Mouse (Mus musculus) right cerebral cortex, postnatal 4 days (tissue): ENCODE results near the gene Ica1.

ENCODE experiments used
- DNase-seq: peaks from one replicate; pipeline ENCODE4 v3.0.0-alpha.2; 2022

Gene Ica1

DNA sequence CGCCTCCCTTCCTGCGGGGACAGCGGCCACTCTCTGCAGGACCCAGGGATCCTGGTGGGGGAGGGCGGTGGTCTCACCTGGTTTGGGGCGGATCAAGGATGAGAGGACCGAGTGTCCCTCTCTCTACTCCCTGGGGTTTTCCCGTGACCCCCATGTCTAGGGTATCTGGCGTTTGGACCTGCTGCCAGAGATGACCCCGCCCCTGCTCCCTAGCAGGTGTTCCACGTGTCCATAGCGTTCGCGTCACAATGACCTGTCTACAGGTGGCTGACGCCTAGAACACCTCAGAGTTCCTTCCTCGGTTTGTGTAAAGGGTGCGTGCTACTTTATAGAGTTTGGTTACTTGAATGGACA lies at the start of gene Ica1:
Ica1 (minus strand) TSS at position 193 of the 354 bp plus-strand sequence.
- no peak for DNase-seq

DNA sequence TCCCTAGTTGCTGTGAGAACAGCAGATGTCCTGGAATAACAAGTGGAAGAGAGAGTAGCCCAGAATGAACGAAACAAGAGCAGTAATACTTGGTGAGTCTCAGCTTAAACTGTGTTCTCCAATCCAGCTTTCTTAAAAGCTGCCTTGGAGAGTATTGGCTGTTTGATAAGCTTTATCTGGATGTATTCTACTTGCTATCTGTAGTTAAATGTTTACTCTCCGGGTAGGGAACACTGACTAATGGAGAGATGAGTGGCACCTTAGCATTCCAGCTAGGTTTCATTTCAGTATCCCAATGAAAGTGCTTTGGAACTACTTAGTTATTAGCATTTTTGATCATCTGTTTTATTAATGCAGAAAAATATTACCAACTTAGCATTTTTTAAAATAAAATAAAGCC lies 41.6 kb upstream of the Ica1 start:
- no peak for DNase-seq

DNA sequence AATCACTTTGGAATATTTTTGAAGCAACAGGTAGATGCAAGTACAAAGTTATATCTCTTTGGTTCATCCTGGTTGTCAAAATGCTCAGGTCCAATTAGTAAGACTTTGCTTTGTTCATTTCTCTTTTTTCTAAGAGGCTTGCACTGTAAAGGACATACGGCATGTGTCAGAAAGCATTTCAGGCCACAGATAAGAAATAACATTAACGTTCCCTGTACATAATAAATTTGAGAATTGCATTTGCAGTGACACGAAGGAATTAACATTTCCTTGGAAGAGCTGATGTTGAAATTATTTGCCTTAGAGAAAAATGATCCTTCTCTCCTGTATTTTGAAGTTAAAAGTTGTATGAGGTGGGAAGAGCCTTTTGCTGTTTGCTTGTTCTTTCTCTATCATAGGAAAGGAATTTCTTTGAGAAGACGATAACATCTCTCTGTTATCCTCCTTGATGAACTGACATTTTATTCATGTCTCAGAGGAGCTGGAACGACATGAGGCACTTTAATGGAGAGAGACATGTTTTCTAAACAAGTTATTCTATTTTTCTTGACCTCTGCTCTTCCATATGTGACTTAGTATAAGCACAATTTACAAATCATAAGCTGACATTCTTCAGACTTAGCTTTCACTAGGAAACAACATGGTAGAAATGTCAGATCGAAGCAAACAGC lies 36.2 kb upstream of the Ica1 start:
- no peak for DNase-seq

DNA sequence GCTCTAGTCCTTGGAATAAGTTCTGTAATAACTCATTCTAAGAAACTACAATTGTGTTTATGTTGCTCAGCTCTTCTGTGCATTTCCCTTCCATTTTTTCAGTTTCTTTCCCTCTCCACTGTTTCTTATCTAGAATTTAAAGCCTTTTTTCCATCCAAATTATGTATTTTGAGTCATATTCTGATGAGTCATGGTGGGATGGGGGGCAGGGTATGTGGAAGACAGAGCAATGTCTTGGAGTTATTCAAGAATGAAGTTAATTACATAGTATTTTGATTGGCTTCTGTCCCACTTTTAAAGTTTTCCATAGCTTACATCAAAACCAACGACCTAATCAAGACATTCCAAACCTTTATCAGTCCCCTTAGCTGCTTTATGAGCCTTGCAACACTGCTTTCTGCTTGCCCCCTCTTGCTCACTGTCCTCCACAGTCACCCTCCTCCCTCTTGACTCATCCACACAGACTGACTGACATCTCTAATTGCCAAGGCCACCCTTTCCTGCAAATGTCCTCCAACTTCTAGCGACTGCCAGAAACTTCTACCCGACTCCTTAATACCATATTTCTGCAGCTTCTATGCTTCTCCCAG lies 24.4 kb upstream of the Ica1 start:
- no peak for DNase-seq

DNA sequence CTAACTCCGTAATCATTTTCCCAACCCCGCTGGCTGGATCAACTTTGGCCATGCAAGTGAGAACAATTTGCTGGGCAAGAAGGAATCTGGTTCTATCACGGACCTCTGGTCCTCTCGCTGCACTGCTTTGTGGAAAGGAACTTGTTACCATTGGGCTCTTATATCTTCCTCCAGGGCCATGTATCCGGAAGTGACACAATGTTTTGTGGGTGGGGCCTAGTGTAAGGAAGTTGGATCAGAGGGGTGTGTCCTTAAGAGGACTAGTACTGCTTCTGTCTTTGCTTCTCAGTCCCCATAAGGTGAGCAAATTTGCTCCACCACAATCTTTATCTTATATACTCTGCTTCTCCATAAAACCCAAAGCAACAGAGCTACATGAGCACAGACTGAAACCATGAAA lies 14.1 kb upstream of the Ica1 start:
- no peak for DNase-seq

DNA sequence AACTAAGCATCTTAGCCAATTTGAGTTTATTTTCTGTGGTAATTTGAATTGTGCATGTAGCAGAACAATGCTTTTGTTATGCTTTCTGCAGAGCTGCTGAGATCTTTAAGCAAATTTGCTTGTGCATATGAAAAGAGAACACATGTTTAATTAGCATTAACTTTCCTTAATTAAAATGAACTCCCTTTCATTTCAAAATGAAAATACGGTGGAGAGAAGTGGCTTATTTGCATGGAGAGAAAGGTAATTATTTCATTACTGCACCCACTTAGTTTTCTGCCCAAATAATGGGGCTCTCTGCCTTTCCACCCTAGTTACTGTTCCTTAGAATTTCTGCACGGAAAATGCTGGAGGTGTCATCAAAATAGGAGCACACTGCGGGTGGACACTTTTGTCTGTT lies 13.5 kb upstream of the Ica1 start:
- no peak for DNase-seq

DNA sequence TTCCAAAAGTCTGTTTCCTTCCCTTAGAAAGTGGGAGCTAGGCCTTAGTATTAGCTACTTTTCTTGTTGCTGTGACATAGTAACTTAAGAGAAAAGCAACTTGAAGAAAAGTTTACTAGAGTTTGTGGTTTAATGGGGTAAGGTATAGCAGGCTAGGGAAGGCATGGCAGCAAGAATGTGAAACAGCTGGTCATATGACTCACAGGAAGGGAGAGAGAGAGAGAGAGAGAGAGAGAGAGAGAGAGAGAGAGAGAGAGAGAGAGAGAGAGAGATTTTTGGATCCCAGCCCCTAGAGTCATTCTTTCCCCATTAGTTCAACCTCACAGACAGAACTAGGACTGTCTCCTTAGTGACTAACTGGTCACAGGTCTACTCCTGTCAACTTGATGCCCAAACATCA lies 2.3 kb upstream of the Ica1 start:
- DNase-seq = no peak

DNA sequence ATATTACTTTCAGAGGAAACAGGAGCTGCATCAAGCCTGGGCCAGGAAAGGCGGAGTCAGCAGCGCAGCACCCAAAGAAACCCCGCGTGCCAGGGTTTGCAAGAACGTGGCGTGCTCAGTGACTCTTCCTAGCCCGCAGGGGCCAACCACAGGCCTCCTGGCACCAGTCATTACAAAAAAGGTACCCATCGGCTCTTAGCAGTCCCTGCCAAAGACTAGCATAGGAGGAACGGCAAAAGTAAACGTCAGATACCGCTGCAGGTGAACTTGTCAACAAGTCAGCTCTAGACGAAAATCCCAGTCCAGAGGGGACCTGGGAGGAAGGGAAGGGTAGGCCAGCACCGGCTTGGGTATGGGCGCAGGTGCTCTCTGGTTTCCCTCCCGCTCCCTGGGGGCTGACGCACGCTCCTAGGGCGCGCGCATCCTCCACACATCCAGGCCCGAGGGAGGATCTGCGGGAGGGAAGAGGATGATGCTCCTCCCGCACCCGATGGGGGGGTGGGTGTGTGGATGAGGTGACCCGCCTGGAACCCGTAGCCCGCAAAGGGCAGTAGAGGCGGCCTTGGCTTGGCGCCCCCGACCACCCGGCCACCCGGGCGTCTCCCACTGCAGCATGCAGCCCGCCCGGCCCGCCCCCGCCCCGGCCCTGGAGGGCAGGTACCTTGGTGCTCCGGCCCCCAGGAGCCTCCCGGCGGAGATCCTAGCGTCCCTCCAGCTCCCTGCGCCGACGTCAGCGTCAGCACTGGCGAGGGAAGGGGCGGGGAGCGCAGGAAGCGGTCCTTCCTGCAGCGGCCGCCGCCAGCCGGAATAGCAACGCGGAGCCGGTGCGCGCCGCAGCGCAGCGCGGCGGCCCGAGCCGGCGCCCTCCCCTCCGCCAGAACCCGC lies 635 bp downstream of the Ica1 start:
- DNase-seq = peak; percentile 74

DNA sequence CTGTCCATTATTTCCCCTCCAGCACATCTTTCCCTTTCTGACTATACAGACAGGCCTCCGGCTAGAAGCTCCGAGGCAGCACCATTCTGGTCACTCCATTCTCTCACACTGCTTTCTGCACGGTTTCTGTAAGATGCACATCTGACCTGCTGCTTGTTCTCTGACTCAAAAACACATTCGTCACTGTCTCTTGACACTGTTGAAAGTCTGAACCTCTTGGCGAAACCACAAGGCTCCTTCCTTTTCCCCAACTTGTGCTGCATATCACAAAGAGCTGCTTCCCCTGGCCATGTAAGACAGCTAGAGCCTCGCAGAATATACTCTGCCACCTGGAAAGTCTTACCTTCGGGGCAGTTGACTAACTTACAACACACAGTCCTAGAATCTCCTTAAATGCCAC lies 6.7 kb downstream of the Ica1 start:
- no peak for DNase-seq

DNA sequence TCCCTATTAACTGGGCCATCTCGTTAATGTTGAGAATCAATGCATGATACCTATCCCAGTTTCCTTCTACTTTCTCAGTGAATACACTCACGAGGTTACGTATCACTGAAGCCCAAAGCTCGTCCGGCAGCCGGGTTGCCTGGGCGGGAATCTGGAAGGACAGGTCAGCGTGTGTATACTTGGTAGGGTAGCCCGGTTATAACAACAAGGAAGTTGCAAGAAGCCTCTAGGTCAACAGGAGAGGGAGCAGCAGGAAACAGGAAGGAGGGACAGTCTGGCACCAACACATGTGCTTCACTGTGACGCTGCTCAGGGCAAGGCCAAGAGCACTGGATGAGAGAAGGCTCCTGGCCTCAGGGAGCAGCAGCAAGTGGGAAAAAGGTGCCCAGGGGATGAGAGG lies 7.9 kb downstream of the Ica1 start:
- DNase-seq = no peak

DNA sequence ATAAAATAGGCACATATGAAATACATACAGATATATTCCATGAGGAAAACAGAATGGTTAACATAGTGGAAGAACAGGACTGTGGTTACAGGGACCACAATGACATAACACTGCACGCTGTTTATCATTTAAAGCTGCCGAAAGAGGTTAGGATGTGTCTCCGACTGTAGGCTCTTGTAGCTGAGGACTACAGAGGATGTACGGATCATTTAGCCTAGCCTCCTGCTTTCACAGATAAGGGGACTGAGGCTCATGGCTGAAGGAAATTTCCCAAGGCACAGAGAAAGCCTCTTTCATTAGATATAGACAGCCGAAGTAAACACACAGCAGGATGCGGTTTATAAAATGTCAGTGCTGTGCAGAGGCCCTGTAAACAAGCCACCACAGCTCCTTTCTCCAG lies 8.5 kb downstream of the Ica1 start:
- DNase-seq = no peak

DNA sequence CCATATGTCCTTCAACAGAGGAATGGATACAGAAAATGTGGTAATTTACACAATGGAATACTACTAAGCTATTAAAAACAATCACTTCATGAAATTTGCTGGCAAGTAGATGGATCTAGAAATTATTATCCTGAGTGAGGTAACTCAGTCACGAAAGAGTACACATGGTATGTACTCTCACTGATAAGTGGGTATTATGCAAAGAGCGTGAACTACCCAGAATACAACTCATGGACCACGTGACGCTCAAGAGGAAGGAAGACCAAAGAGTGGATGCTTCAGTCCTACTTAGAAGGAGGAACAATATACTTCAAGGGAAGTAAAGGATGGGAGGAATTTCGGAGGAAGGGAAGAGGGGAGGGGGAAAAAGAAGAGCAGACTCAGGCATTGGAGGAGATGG lies 11.6 kb downstream of the Ica1 start:
- DNase-seq = no peak

DNA sequence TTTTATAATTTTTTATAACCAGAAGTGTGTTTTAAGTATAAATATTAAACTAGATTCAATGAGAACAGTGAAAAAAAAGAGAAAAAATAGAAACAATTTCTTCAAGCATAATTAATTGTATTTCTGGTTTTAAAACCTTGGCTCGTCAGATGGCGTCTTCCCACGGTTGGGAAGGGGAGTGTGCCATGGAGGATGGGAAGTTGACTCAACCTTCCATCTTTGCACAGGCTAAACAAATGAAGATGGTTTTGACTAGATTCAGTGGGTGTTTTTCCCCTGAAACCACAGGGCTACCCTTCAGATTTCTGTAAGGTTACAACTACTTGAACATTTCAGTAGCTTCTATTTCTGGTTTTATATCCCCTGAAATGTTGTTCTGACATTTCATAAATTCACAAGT lies 12.5 kb downstream of the Ica1 start:
- DNase-seq = no peak

DNA sequence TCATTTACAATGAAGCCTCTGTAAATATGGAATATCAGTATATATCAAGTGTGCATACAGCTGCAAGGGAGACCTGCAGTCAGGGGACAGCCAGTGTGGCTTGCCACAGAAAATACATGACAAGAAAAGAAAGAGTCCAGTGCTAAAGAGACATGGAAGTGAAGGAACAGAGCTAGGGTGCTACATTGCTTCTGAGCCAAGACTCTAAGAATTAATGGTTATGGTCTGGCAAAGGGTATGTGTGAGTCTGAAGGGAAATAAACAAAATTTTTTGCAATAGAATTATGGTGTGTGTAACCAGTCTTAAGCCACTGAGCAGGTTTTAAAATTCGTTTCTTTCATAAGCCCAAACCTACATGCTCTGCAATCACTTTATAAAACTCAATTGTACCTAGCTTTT lies 13.2 kb downstream of the Ica1 start:
- DNase-seq = no peak

DNA sequence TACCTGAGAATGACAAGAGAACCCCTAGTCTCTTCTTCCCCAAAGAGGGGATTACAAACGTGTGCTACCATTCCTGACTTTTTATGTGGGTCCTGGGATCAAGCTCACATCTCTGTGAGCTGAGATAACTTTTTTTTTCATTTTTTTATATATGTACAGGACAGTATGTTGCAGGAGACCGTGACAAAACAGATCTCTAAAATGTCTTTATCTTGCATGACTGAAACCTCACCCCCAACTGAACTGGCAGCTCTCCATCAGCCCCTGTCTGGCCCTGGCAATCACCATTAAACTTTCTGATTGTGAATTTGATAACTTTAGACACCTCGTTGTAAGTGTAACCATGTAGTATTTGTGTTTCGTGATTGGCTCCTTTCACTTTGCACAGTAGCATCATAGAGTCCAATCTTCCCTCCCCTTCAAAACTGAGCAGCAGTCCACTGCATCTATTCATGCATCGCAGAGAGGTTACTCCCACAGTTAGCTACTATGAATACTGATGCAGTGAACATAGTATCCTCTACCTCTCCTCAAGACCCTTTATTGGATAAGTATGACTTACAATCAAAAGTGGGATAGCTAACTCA lies 17.5 kb downstream of the Ica1 start:
- DNase-seq = no peak

DNA sequence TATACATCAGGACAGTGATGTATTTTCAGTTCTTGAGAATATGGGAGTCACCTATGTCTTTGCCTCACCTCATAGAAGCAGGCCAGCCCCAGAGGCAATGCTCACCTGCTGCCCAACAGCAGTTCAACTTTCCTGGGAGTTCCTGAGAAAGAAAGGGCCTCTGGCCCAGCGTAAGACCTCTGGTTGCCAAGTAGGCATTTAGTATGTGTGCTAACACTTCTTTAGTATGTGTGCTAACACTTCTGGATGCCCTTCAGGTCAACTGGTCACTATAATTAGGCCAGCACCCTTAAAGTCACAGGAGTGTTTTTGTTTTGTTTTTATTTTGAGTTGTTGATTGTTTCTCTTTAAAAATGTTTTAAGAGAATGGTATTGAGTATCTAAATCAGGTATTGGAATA lies 18.4 kb downstream of the Ica1 start:
- DNase-seq = no peak

DNA sequence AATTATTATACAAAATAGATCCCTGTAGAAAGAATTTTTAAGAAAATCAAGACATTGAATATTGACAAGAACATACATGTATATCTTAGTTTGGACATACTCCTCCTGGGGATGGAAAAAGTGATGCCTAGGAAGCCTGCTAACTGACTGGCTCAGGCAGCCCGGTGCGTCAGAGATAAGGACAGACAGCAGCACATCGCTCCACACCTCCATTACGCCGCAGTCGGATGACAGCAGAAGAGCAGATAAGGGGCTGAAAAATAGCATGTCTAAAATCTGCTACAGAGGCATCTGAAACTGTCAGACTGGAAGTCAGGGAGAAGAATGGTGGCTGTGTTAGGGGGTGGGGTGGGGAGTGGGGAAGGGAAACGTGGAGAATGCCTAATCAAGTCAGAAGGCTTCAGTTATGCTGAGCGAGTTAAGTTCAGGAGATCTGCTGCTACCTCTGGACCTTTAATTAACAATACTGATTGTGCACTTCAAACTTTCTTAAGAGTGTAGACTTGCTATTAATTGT lies 22.5 kb downstream of the Ica1 start:
- DNase-seq = no peak

DNA sequence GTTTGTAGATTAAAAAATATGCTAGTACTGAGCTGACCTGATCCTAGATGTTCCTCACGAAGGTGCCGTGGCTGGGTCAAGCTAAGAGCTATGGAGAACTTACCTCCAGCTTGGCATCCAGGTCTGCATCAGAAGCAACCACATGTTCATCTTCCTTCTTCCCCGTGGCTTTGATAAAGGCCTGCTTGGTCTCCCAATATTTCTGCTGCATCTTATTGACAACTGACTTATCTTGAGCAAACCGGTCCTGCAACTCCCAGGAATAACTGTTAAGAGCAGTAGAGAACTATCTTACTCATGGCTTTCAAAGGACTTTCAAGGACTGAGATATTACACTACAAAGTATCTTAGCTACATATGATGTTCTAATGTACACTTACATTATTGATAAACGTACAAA lies 23.8 kb downstream of the Ica1 start:
- no peak for DNase-seq

DNA sequence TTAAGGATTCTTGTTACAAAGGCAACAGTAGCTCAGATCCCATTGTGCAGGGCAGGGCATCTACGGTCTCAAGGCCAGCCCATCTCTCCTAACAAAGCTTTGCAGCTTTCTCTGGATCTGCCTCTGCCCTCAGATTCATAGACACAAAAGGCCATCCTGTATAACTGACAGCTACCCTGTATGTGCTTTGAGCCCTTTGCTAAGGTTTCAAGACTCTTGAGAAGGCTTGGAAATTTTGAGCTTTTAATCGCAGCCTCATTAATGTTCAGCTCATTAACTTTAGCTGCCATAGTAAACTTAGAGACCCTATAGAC lies 24.6 kb downstream of the Ica1 start:
- DNase-seq = no peak

DNA sequence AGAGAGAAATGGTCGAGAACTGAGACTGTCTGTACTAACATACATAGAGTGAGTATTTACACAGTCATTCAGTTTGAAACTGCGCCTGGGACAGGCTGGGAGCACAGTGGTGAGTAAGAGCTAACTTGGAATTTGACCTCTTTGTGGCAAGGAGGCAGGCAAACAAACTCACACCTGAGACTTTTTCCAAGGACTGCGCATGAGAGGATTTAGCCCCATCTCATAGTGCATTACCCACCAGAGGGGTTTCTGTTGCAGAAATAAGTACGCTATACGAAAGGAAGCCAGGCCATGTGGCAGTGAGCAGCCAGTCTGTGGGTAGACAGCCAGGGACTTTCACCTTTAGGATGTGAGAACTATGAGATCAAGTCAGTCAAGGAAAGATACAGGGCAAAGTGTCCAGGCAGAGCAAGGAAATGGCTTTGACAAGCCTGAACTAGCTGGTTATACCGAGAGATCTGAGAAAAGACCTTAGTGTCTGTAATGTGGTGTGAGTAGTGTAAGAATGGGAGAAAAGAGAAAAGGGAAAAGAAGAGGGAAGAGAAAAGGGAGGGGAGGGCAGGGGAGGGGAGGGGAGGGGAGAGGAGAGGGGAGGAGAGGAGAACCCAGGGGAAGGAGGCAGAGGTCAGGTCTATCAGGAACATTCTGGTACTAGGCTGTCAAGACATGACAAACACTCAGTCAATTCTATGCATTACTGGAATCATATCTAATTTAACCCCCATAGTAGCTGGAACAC lies 25.1 kb downstream of the Ica1 start:
- no peak for DNase-seq

DNA sequence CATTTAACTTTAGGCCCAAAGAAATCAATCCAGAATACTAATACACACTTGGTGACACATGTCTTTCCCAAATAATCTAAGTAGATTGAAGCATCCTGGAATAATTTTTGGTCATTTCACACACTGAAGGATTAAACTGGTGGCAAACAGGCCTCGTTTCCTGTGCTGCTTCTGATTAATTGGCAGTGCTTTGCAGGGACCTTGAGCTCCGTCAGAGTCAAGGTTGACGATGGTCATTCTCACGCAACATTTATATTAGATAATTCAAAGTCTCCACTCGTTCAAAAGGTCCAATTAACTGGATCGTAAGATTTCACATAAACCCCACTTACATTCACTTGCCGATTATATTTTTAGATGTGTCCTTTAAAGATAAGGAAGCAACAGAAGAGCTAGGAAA lies 33.4 kb downstream of the Ica1 start:
- DNase-seq = no peak

DNA sequence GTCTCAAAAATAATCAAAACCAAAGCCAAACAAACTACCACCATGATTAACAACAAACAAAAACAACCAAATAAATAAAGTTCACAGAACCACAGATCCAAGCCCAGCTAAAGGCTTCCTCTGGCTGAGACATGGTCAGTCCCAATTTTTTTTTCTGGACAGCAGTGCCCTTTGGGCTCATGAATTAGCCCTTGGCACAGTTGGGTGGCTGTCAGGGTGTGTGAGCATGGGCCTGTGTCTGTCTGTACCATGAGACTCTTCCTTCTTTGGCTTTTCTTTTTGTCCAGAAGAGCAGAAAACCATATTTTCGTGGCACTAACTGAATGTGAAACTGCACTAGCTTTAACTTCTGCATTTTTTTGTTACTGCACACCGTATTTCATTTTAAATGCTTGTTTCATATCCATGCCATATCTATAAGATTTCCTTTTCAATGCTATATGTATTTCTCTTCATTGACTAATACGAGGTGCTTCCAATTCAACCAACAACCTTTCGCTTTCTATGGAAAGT lies 34.0 kb downstream of the Ica1 start:
- no peak for DNase-seq

DNA sequence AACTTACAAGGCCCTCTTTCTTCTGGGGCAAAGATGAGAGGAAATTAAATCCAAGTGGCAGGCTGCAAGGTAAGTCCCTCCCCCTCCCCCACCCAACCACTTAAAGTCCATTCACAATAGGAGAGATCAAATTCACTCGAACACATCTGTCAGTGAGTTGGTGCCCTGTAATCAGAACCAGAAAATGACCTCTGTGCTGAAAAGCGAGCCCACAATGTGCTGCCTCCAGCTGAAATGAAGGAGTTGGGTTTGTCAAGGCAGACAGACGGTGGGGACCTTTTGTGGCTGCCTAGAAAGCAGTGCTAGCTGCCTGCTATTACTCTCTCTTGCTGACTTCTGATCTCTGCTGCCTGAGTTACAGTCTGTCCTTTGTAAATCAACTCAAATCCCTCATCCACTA lies 35.8 kb downstream of the Ica1 start:
- DNase-seq = no peak
